Mouse (Mus musculus) urinary bladder, postnatal 14 days (tissue): ENCODE results near the gene Trim63.

ENCODE experiments used
- DNase-seq: peaks from one replicate; pipeline ENCODE4 v3.0.0; 2021; ENCODE audit warnings: low spot score

Gene Trim63

GRCm38 (mm10) chr4:134342213-134342779 lies 27.4 kb downstream of the Trim63 start:
- no peak for DNase-seq

- DNase-seq: no peak
Measured at GRCm38 (mm10) chr4:134343071-134344031, 28.4 kb downstream of the Trim63 start, which contains the start of gene Slc30a2. Slc30a2 (plus strand) TSS chr4:134343181.

GRCm38 (mm10) chr4:134344620-134345019 lies 29.7 kb downstream of the Trim63 start:
- DNase-seq: no peak

GRCm38 (mm10) chr4:134345802-134346201 lies 30.9 kb downstream of the Trim63 start:
- no peak for DNase-seq

GRCm38 (mm10) chr4:134348078-134348477 lies 33.2 kb downstream of the Trim63 start:
- no peak for DNase-seq

- no peak for DNase-seq
Measured at GRCm38 (mm10) chr4:134348545-134348944, 33.6 kb downstream of the Trim63 start.

- DNase-seq: no peak
Measured at GRCm38 (mm10) chr4:134349829-134350228, 34.9 kb downstream of the Trim63 start.

- no peak for DNase-seq
Measured at GRCm38 (mm10) chr4:134350641-134351040, 35.7 kb downstream of the Trim63 start.

GRCm38 (mm10) chr4:134351329-134352260 lies 36.7 kb downstream of the Trim63 start:
- DNase-seq: no peak

- no peak for DNase-seq
Measured at GRCm38 (mm10) chr4:134352261-134352707, 37.4 kb downstream of the Trim63 start.

- DNase-seq: no peak
Measured at GRCm38 (mm10) chr4:134352929-134353328, 38.0 kb downstream of the Trim63 start.

GRCm38 (mm10) chr4:134353527-134354409 lies 38.8 kb downstream of the Trim63 start:
- no peak for DNase-seq

GRCm38 (mm10) chr4:134355841-134356452 lies 41.0 kb downstream of the Trim63 start:
- DNase-seq: peak; percentile 36

GRCm38 (mm10) chr4:134356591-134357460 lies 41.9 kb downstream of the Trim63 start:
- DNase-seq: peak; percentile 82

GRCm38 (mm10) chr4:134357461-134357771 lies 42.5 kb downstream of the Trim63 start:
- no peak for DNase-seq

GRCm38 (mm10) chr4:134359649-134360048 lies 44.7 kb downstream of the Trim63 start:
- peak; percentile 60 for DNase-seq

- no peak for DNase-seq
Measured at GRCm38 (mm10) chr4:134361215-134361614, 46.3 kb downstream of the Trim63 start.

GRCm38 (mm10) chr4:134362124-134362523 lies 47.2 kb downstream of the Trim63 start:
- DNase-seq: no peak

GRCm38 (mm10) chr4:134362586-134362985 lies 47.7 kb downstream of the Trim63 start:
- no peak for DNase-seq

GRCm38 (mm10) chr4:134365280-134365679 lies 50.4 kb downstream of the Trim63 start:
- no peak for DNase-seq
